Mouse (Mus musculus): Measurements from ENCODE around the gene Gm3625.
"Not testable (repeated sequence)": the region's sequence is repeated elsewhere in the genome, so short reads cannot be mapped to it uniquely, and the experiment has no call there.

Gene Gm3625

GRCm38 (mm10) chr12:4555451-4555850 is 37.3 kb downstream of the Gm3625 start:
- DNase-seq (ENCODE audit: low spot score in 2 of 2), result no peak

- not testable (repeated sequence) for DNase-seq (ENCODE audit: low spot score in 2 of 2)
Observed at GRCm38 (mm10) chr12:4553704-4554103, 39.0 kb downstream of the Gm3625 start.

- DNase-seq (ENCODE audit: low spot score in 2 of 2), result peak; percentile 39 to 71
Observed at GRCm38 (mm10) chr12:4548053-4549013, 44.4 kb downstream of the Gm3625 start.

GRCm38 (mm10) chr12:4547557-4547956 is 45.2 kb downstream of the Gm3625 start:
- DNase-seq (ENCODE audit: low spot score in 2 of 2), result no peak

- peak; percentile 56 to 71 for DNase-seq (ENCODE audit: low spot score in 2 of 2)
Observed at GRCm38 (mm10) chr12:4546491-4546890, 46.2 kb downstream of the Gm3625 start.

GRCm38 (mm10) chr12:4545425-4545824 is 47.3 kb downstream of the Gm3625 start:
- no peak for DNase-seq (ENCODE audit: low spot score in 2 of 2)

GRCm38 (mm10) chr12:4544400-4544919 is 48.3 kb downstream of the Gm3625 start:
- DNase-seq (ENCODE audit: low spot score in 2 of 2), result no peak

Data from heart, adult 9 months (tissue).